Mouse (Mus musculus): ENCODE data around the gene Enah.

DNA sequence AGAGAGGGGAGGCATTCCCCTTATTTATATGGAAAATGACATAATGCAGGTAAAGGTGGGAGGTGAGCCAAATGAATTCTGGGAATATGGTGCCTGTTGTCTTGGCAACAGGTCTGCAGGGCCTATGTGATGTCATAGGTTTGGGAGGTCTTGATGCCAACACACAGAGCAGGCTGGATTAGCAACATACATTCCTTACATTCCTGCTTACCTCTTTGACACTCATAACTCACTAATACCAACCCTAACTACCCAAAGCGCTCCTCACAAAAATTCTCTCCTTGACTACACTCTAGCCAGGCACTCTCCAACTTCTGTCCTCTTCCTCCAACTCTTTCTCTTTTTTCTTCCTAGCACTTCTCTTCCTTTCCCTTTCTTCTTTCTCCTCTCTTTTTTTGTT lies 171.6 kb downstream of the Enah start:
- TF ChIP-seq CTCF (IDR thresholded peaks at IDR 0.05; ENCODE audit: low read depth, low read length) (no peak), POLR2A (IDR thresholded peaks at IDR 0.05; ENCODE audit: extremely low read depth, insufficient read depth, low read length) (no peak)
